Mouse (Mus musculus) kidney, postnatal 0 days (tissue): Measurements from ENCODE around the gene Gjb4. TPM values are rescaled to one million over a fixed set of nuclear protein-coding genes. Genes with fewer than 3 reads are reported as not detected.
A peak's percentile ranks its signal among the peaks of the same experiment; 100 is the strongest.

Experiments used
- ATAC-seq: fragments of 200-750 bp; cut with Nextera tagmentation; replicated peaks from 2 replicates; pipeline ENCODE4 v1.8.0; 2017; ENCODE audit warnings: low read depth, moderate number of reproducible peaks, moderate TSS enrichment, moderate library complexity; ENCODE audit not compliant: low FRiP score
- DNase-seq: peaks from one replicate; pipeline ENCODE4 v3.0.0-alpha.2; 2016; ENCODE audit warnings: low spot score
- H3K27ac ChIP-seq: fragments of 300-500 bp; sonication (generic); 2 replicates; pipeline ENCODE4 v1.5.1; 2014; ENCODE audit warnings: mild to moderate bottlenecking
- H3K27me3 ChIP-seq: fragments of 300-500 bp; sonication (generic); 2 replicates; pipeline ENCODE4 v1.6.1; 2014; ENCODE audit warnings: low read length, mixed read lengths; ENCODE audit not compliant: insufficient read depth
- H3K36me3 ChIP-seq: fragments of 300-500 bp; sonication (generic); 2 replicates; pipeline ENCODE4 v1.6.1; 2014; ENCODE audit warnings: low read length, mixed read lengths; ENCODE audit not compliant: insufficient read depth
- H3K4me1 ChIP-seq: fragments of 300-500 bp; sonication (generic); replicated peaks from 2 replicates; pipeline ENCODE4 v1.6.1; 2014; ENCODE audit warnings: antibody characterized with exemption, low read length, mixed read lengths; ENCODE audit not compliant: insufficient read depth
- H3K4me2 ChIP-seq: fragments of 300-500 bp; sonication (generic); 2 replicates; pipeline ENCODE4 v1.6.1; 2014; ENCODE audit warnings: mild to moderate bottlenecking, low read length, moderate library complexity, mixed read lengths
- H3K4me3 ChIP-seq: fragments of 300-500 bp; sonication (generic); replicated peaks from 2 replicates; pipeline ENCODE4 v1.5.1; 2014; ENCODE audit warnings: low read depth, low read length
- H3K9ac ChIP-seq: fragments of 300-500 bp; sonication (generic); 2 replicates; pipeline ENCODE4 v1.6.1; 2014; ENCODE audit warnings: low read depth, low read length
- H3K9me3 ChIP-seq: fragments of 300-500 bp; sonication (generic); replicated peaks from 2 replicates; pipeline ENCODE4 v1.6.1; 2016; ENCODE audit warnings: low read length, inconsistent platforms, mixed read lengths
- CTCF ChIP-seq: IDR thresholded peaks from 2 replicates; pipeline ENCODE4 v1.5.1; 2016; ENCODE audit warnings: antibody characterized with exemption, low read depth, mild to moderate bottlenecking, moderate library complexity
- WGBS: fragments of 180-500 bp; shearing (Covaris S2); extraction: QIAGEN DNeasy Blood & Tissue Kit; methylation state at CpG from one replicate; pipeline ENCODE4 v1.1.7; 2014; 5-methylcytosine and 5-hydroxymethylcytosine counted together
- polyA plus RNA-seq: library from polyadenylated mRNA; unstranded; fragments of >200 nt; fragmentation: Nextera tagmentation; extraction: Ambion mirVana; gene quantifications from 2 replicates; pipeline ENCODE4 v1.2.1, GENCODE M21; 2015

The Gjb4 gene
- polyA plus RNA-seq, 1 experiment from 2014 or later, result 1.2 TPM

GRCm38 (mm10) chr4:127368379-127368973 lies 14.6 kb upstream of the Gjb4 start:
- TF ChIP-seq CTCF, result peak; percentile 97
- H3K4me2 ChIP-seq, result no peak overlapping the region
- no peak for ATAC-seq
- H3K4me1 ChIP-seq, result no peaks in the 10 kb centered on the region
- no peaks in the 10 kb centered on the region for H3K27me3 ChIP-seq
- H3K9me3 ChIP-seq, result no peaks in the 10 kb centered on the region
- WGBS, result 31% methylated on average over 13 of the region's 13 CpGs
- H3K36me3 ChIP-seq, result no peaks in the 10 kb centered on the region
- no peak overlapping the region for H3K9ac ChIP-seq
- H3K27ac ChIP-seq, result no peak overlapping the region
- peak; percentile 79 for DNase-seq
- no peak overlapping the region for H3K4me3 ChIP-seq

- Histone ChIP-seq H3K36me3 (no peaks in the 10 kb centered on the region), H3K9me3 (no peaks in the 10 kb centered on the region), H3K27ac (no peak overlapping the region), H3K27me3 (no peaks in the 10 kb centered on the region), H3K4me3 (no peak overlapping the region), H3K4me1 (no peaks in the 10 kb centered on the region), H3K9ac (no peak overlapping the region), H3K4me2 (no peak overlapping the region)
- no peak for ATAC-seq
- no peak for DNase-seq
- 23% methylated on average over 4 of the region's 4 CpGs for WGBS
- TF ChIP-seq CTCF, result no peak
Observed at GRCm38 (mm10) chr4:127365834-127366233, 12.0 kb upstream of the Gjb4 start.

- Histone ChIP-seq H3K4me2 (no peak overlapping the region), H3K9me3 (no peaks in the 10 kb centered on the region), H3K4me1 (no peaks in the 10 kb centered on the region), H3K4me3 (no peak overlapping the region), H3K9ac (no peak overlapping the region), H3K27me3 (no peaks in the 10 kb centered on the region), H3K36me3 (no peaks in the 10 kb centered on the region), H3K27ac (no peak overlapping the region)
- TF ChIP-seq CTCF, result no peak
- ATAC-seq, result no peak
- WGBS, result 19% methylated on average over 5 of the region's 5 CpGs
- DNase-seq, result no peak
Observed at GRCm38 (mm10) chr4:127365433-127365832, 11.6 kb upstream of the Gjb4 start.

- ATAC-seq (no peak), DNase-seq (no peak)
- no peak overlapping the region for H3K9ac ChIP-seq
- WGBS, result 57% methylated on average over 6 of the region's 6 CpGs
- no peaks in the 10 kb centered on the region for H3K27me3 ChIP-seq
- no peak for TF ChIP-seq CTCF
- no peak overlapping the region for H3K27ac ChIP-seq
- H3K36me3 ChIP-seq, result no peaks in the 10 kb centered on the region
- H3K9me3 ChIP-seq, result no peaks in the 10 kb centered on the region
- no peak overlapping the region for H3K4me2 ChIP-seq
- H3K4me1 ChIP-seq, result no peaks in the 10 kb centered on the region
- H3K4me3 ChIP-seq, result no peak overlapping the region
Observed at GRCm38 (mm10) chr4:127364431-127364830, 10.6 kb upstream of the Gjb4 start.

- no peaks in the 10 kb centered on the region for H3K9me3 ChIP-seq
- H3K4me1 ChIP-seq, result no peaks in the 10 kb centered on the region
- TF ChIP-seq CTCF, result peak; percentile 45
- WGBS, result 64% methylated on average over 4 of the region's 4 CpGs
- no peak for ATAC-seq
- no peak overlapping the region for H3K4me2 ChIP-seq
- no peak overlapping the region for H3K4me3 ChIP-seq
- no peak overlapping the region for H3K9ac ChIP-seq
- no peak for DNase-seq
- H3K27me3 ChIP-seq, result no peaks in the 10 kb centered on the region
- no peaks in the 10 kb centered on the region for H3K36me3 ChIP-seq
- no peak overlapping the region for H3K27ac ChIP-seq
Observed at GRCm38 (mm10) chr4:127363331-127363730, 9.4 kb upstream of the Gjb4 start.

GRCm38 (mm10) chr4:127362520-127362919 lies 8.6 kb upstream of the Gjb4 start:
- Histone ChIP-seq H3K27ac (no peak overlapping the region), H3K4me1 (no peaks in the 10 kb centered on the region), H3K9ac (no peak overlapping the region), H3K4me3 (no peak overlapping the region), H3K27me3 (no peaks in the 10 kb centered on the region), H3K9me3 (no peaks in the 10 kb centered on the region), H3K36me3 (no peaks in the 10 kb centered on the region), H3K4me2 (no peak overlapping the region)
- DNase-seq, result no peak
- WGBS, result 78% methylated on average over 3 of the region's 3 CpGs
- TF ChIP-seq CTCF, result no peak
- no peak for ATAC-seq

- ATAC-seq (peak; percentile 80), DNase-seq (peak; percentile 57)
- Histone ChIP-seq H3K36me3 (no peaks in the 10 kb centered on the region), H3K4me2 (peak within 1 kb of the TSS; percentile 21; the same call in 1 of the 2 replicates), H3K27me3 (no peaks in the 10 kb centered on the region), H3K4me3 (no peak within 1 kb of the TSS), H3K27ac (no peak within 1 kb of the TSS), H3K4me1 (no peaks in the 10 kb centered on the region), H3K9ac (no peak within 1 kb of the TSS), H3K9me3 (no peaks in the 10 kb centered on the region)
- no peak for TF ChIP-seq CTCF
- WGBS, result 12% methylated on average over 5 of the region's 5 CpGs
Observed at GRCm38 (mm10) chr4:127358018-127358417, 4.1 kb upstream of the Gjb4 start, which contains the start of gene Gjb5. Gene Gjb5, minus strand, starts transcription at chr4:127358181.
